Mouse (Mus musculus): Measurements from ENCODE around the gene Cfap97.

GRCm38 (mm10) chr8:46196877-46197276, 45.3 kb downstream of the Cfap97 start:
- TF ChIP-seq POLR2A (IDR thresholded peaks at IDR 0.05; ENCODE audit: insufficient read depth, low read depth, low read length) = no peak
- no peak for TF ChIP-seq CTCF (IDR thresholded peaks at IDR 0.05; ENCODE audit: insufficient read depth, low read depth, low read length)
